ENCODE assay signal across 31 mouse cellular contexts in the genomic region with DNA sequence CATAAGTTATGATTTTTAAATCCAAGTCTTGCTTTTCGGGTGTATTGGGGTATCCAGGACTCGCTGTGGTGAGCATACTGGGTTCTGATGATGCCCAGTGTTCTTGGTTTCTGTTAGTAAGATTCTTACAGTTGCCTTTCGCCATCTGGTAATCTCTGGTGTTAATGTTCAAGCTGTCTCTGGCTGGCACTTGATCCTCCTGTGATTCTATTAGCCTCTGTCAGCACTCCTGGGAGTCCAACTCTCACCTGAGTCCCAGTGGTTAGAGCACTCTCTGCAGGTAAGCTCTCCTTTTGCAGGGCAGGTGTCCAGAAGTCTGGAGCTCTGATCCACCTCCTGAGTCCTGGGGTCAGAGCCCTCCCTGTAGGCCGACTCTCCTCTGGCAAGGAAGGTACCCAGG. TPM values are rescaled to one million over a fixed set of nuclear protein-coding genes. Genes with fewer than 3 reads are reported as not detected.
"Had no signal": no experiment of that assay in that cellular context is flagged by ENCODE, and none has a peak within 500 bp of the region (broad histone marks: within the 10 kb centered on the region; RNA-seq: fewer than 3 reads in every experiment).

No protein-coding gene starts in this region.

RNA-seq across cellular contexts. Expression of a gene that starts 16.6 kb away (rescaled TPM):
- polyA plus RNA-seq: limb, embryonic 10.5 days; limb, embryonic 11.5 days; limb, embryonic 12.5 days; limb, embryonic 13.5 days; limb, embryonic 14.5 days; liver, adult 2 months; liver, embryonic 11.5 days; liver, embryonic 12.5 days; liver, embryonic 13.5 days; liver, embryonic 14.5 days; liver, embryonic 15.5 days; liver, embryonic 16.5 days; liver, postnatal 0 days; lung, adult 2 months; lung, embryonic 14.5 days; lung, embryonic 15.5 days; lung, embryonic 16.5 days; lung, postnatal 0 days; macrophage; midbrain, embryonic 10.5 days; midbrain, embryonic 11.5 days; midbrain, embryonic 12.5 days; midbrain, embryonic 13.5 days; midbrain, embryonic 14.5 days; midbrain, embryonic 15.5 days; midbrain, embryonic 16.5 days; midbrain, postnatal 0 days; myocyte; neural tube, embryonic 11.5 days; neural tube, embryonic 12.5 days had no signal

RNA-seq across cellular contexts. Expression of a gene that starts 49.9 kb away (rescaled TPM):
- polyA plus RNA-seq: limb, embryonic 10.5 days; limb, embryonic 11.5 days; limb, embryonic 12.5 days; limb, embryonic 13.5 days; limb, embryonic 14.5 days; limb, embryonic 15.5 days; liver, adult 2 months; liver, embryonic 11.5 days; liver, embryonic 12.5 days; liver, embryonic 13.5 days; liver, embryonic 14.5 days; liver, embryonic 15.5 days; liver, embryonic 16.5 days; liver, postnatal 0 days; lung, adult 2 months; lung, embryonic 14.5 days; lung, embryonic 15.5 days; lung, embryonic 16.5 days; lung, postnatal 0 days; macrophage; midbrain, embryonic 10.5 days; midbrain, embryonic 11.5 days; midbrain, embryonic 12.5 days; midbrain, embryonic 13.5 days; midbrain, embryonic 14.5 days; midbrain, embryonic 15.5 days; midbrain, embryonic 16.5 days; midbrain, postnatal 0 days; myocyte; neural tube, embryonic 11.5 days; neural tube, embryonic 12.5 days had no signal
